Comparison of ENCODE assay signal across 7 mouse cellular contexts in genomic region chr17:31746198-31747111, GRCm38 (mm10).
DNase-seq lines count a peak whose midpoint lies in the region; ATAC-seq and TF ChIP-seq lines count a peak whose summit lies in the region.

No protein-coding gene starts in this region.

- DNase-seq in B cell, adult 2 months = peak; percentile 73 to 74
- peak; percentile 89 for DNase-seq in Muller cell, postnatal 12 days (ENCODE audit: inconsistent ontology term)
- peak; percentile 75 to 82 for DNase-seq in heart, adult 2 months
- DNase-seq in kidney, adult 2 months = peak; percentile 69
- DNase-seq in cerebellum, adult 8-10 months = no peak

- H3K9me3 ChIP-seq in liver, embryonic 16.5 days (replicated peaks; ENCODE audit: control insufficient read depth, low read length) = no peaks in the 10 kb centered on the region
- H3K9me3 ChIP-seq in stomach, embryonic 16.5 days (replicated peaks; ENCODE audit: control insufficient read depth, low read length) = no peaks in the 10 kb centered on the region

- H3K4me2 ChIP-seq in liver, embryonic 16.5 days (ENCODE audit: low read depth, low read length) = no peak overlapping the region
- 0 out of 2 replicates have a peak overlapping the region, but pooled peaks have one; percentile 27 for H3K4me2 ChIP-seq in stomach, embryonic 16.5 days (ENCODE audit: low read depth, low read length)

- peak overlapping the region; percentile 80 for H3K27ac ChIP-seq in heart, adult 2 months
- peak overlapping the region; percentile 32 for H3K27ac ChIP-seq in kidney, adult 2 months (ENCODE audit: insufficient read depth, low read depth, low read length)
- H3K27ac ChIP-seq in liver, embryonic 16.5 days (ENCODE audit: low read length) = peak overlapping the region; percentile 72
- H3K27ac ChIP-seq in stomach, embryonic 16.5 days (ENCODE audit: low read length) = peak overlapping the region; percentile 81

- TF ChIP-seq POLR2A in heart, adult 2 months (IDR thresholded peaks at IDR 0.05; ENCODE audit: insufficient read depth, low read depth, low read length) = peak; percentile 71
- no peak for TF ChIP-seq POLR2A in kidney, adult 2 months (IDR thresholded peaks at IDR 0.05; ENCODE audit: low read depth, low read length)

- no peaks in the 10 kb centered on the region for H3K79me2 ChIP-seq in heart, adult 2 months (replicated peaks; ENCODE audit: control insufficient read depth, insufficient read depth, low read length)

- H3K4me1 ChIP-seq in heart, adult 2 months (ENCODE audit: control insufficient read depth, insufficient read depth, low read length) = peaks cover 19% of the 10 kb centered on the region
- H3K4me1 ChIP-seq in kidney, adult 2 months (ENCODE audit: control insufficient read depth, insufficient read depth, low read length) = peaks cover 25% of the 10 kb centered on the region
- peaks cover 15% of the 10 kb centered on the region for H3K4me1 ChIP-seq in liver, embryonic 16.5 days (ENCODE audit: control insufficient read depth, low read depth, low read length)
- peaks cover 21% of the 10 kb centered on the region for H3K4me1 ChIP-seq in stomach, embryonic 16.5 days (ENCODE audit: control insufficient read depth, insufficient read depth, low read length)

- ATAC-seq in liver, embryonic 16.5 days (ENCODE audit: low read depth) = peak; percentile 17; the same call in 1 of the 2 replicates
- ATAC-seq in stomach, embryonic 16.5 days (ENCODE audit: insufficient read depth, low FRiP score) = peak; percentile 63

- H3K27me3 ChIP-seq in heart, adult 2 months (ENCODE audit: control insufficient read depth, insufficient read depth, low read length) = no peaks in the 10 kb centered on the region
- no peaks in the 10 kb centered on the region for H3K27me3 ChIP-seq in kidney, adult 2 months (replicated peaks; ENCODE audit: control insufficient read depth, insufficient read depth, low read length)
- no peaks in the 10 kb centered on the region for H3K27me3 ChIP-seq in liver, embryonic 16.5 days (ENCODE audit: control insufficient read depth, insufficient read depth, low read depth, low read length)
- no peaks in the 10 kb centered on the region for H3K27me3 ChIP-seq in stomach, embryonic 16.5 days (ENCODE audit: control insufficient read depth, insufficient read depth, low read length)

- H3K9ac ChIP-seq in heart, adult 2 months (ENCODE audit: low read depth, low read length) = peak overlapping the region; percentile 59
- H3K9ac ChIP-seq in liver, embryonic 16.5 days (ENCODE audit: low read depth, low read length) = 0 out of 2 replicates have a peak overlapping the region, but pooled peaks have one; percentile 21
- peak overlapping the region; percentile 61 for H3K9ac ChIP-seq in stomach, embryonic 16.5 days (ENCODE audit: low read length)

- no peak for TF ChIP-seq CTCF in heart, adult 2 months (IDR thresholded peaks at IDR 0.05)
- no peak for TF ChIP-seq CTCF in kidney, adult 2 months (conservative IDR thresholded peaks at IDR 0.05; ENCODE audit: insufficient read depth, insufficient read length, low read depth, low read length)

- TF ChIP-seq EP300 in heart, adult 2 months (IDR thresholded peaks at IDR 0.05; ENCODE audit: insufficient read depth, low read depth, low read length) = 0 out of 2 replicates have a peak, but pooled peaks have one; percentile 63

- H3K4me3 ChIP-seq in heart, adult 2 months = no peak overlapping the region
- H3K4me3 ChIP-seq in kidney, adult 2 months (ENCODE audit: insufficient read depth, low read depth, low read length) = no peak overlapping the region
- H3K4me3 ChIP-seq in liver, embryonic 16.5 days (ENCODE audit: low read depth, low read length) = no peak overlapping the region
- H3K4me3 ChIP-seq in stomach, embryonic 16.5 days (replicated peaks; ENCODE audit: low read length) = no peak overlapping the region

- intact Hi-C loops in heart, adult 2 months (cut with DNase I) = loop anchor here (5.0 kb wide), 2 partner anchors 41 to 44 kb away; no protein-coding TSS in a partner anchor

- H3K36me3 ChIP-seq in heart, adult 2 months (ENCODE audit: control insufficient read depth, insufficient read depth, low read length) = no peaks in the 10 kb centered on the region
- H3K36me3 ChIP-seq in kidney, adult 2 months (ENCODE audit: control insufficient read depth, insufficient read depth, low read length) = no peaks in the 10 kb centered on the region
- no peaks in the 10 kb centered on the region for H3K36me3 ChIP-seq in liver, embryonic 16.5 days (ENCODE audit: control insufficient read depth, insufficient read depth)
- no peaks in the 10 kb centered on the region for H3K36me3 ChIP-seq in stomach, embryonic 16.5 days (ENCODE audit: control insufficient read depth, insufficient read depth, low read length)

- WGBS in heart, adult 2 months = 8% methylated on average over 20 of the region's 20 CpGs
- WGBS in kidney, adult 2 months = 22% methylated on average over 20 of the region's 20 CpGs
- 25% methylated on average over 20 of the region's 20 CpGs for WGBS in liver, embryonic 16.5 days (ENCODE audit: insufficient replicate concordance)
- WGBS in stomach, embryonic 16.5 days = 23% methylated on average over 20 of the region's 20 CpGs
